In the genomic region with DNA sequence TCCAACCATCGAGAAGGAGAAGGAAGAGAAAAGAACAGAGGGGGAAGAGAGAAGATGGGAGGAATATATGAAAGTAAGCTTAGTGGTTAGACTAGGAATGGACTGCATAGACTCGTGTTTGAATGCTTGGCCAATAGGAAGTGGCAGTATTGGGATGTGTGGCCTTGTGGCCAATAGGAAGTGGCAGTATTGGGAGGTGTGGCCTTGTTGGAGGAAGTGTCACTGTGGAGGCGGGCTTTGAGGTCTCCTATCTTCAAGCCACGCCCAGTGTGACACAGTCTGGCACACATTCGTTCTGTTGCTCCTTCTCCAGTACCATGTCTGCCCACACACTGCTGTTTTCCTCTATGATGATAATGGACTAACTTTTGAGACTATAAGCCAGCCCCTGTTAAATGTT, we compare ENCODE assay signal across 10 mouse cellular contexts. TPM values are rescaled to one million over a fixed set of nuclear protein-coding genes. Genes with fewer than 3 reads are reported as not detected.
DNase-seq lines count a peak whose midpoint lies in the region; ATAC-seq and TF ChIP-seq lines count a peak whose summit lies in the region.
"Had no signal": no experiment of that assay in that cellular context is flagged by ENCODE, and none has a peak within 500 bp of the region (broad histone marks: within the 10 kb centered on the region; RNA-seq: fewer than 3 reads in every experiment).

No protein-coding gene starts in this region.

- no peak for TF ChIP-seq POLR2A in lung, adult 2 months (IDR thresholded peaks at IDR 0.05; ENCODE audit: borderline replicate concordance, extremely low read depth, low read depth, low read length)

- no peak overlapping the region for H3K27ac ChIP-seq in forebrain, embryonic 11.5 days (ENCODE audit: low read depth, low read length)
- H3K27ac ChIP-seq in forebrain, embryonic 15.5 days (replicated peaks), result no peak overlapping the region
- H3K27ac ChIP-seq: embryonic facial prominence, embryonic 15.5 days had no signal

- H3K4me3 ChIP-seq in forebrain, embryonic 11.5 days (ENCODE audit: low read depth, low read length), result no peak overlapping the region
- H3K4me3 ChIP-seq in forebrain, embryonic 15.5 days, result no peak overlapping the region
- H3K4me3 ChIP-seq in lung, adult 2 months (replicated peaks; ENCODE audit: extremely low read depth, low read depth, low read length), result no peak overlapping the region
- H3K4me3 ChIP-seq: embryonic facial prominence, embryonic 15.5 days had no signal

- no peaks in the 10 kb centered on the region for H3K27me3 ChIP-seq in forebrain, embryonic 11.5 days (ENCODE audit: control insufficient read depth, insufficient read depth, low read length)
- H3K27me3 ChIP-seq in forebrain, embryonic 15.5 days, result no peaks in the 10 kb centered on the region
- H3K27me3 ChIP-seq: embryonic facial prominence, embryonic 15.5 days had no signal

- no peak overlapping the region for H3K9ac ChIP-seq in forebrain, embryonic 11.5 days (ENCODE audit: low read length)
- H3K9ac ChIP-seq in forebrain, embryonic 15.5 days (replicated peaks), result no peak overlapping the region
- H3K9ac ChIP-seq: embryonic facial prominence, embryonic 15.5 days had no signal

- H3K36me3 ChIP-seq in forebrain, embryonic 11.5 days (ENCODE audit: control insufficient read depth, insufficient read depth, low read length), result no peaks in the 10 kb centered on the region
- peaks cover 19% of the 10 kb centered on the region for H3K36me3 ChIP-seq in forebrain, embryonic 15.5 days

- ATAC-seq in forebrain, embryonic 11.5 days (replicated peaks; ENCODE audit: low FRiP score), result peak; percentile 68
- ATAC-seq in forebrain, embryonic 15.5 days (replicated peaks), result no peak
- no peak for ATAC-seq in inflammation-experienced regulatory T-cells, adult 6 months

- TF ChIP-seq CTCF in lung, adult 2 months (IDR thresholded peaks at IDR 0.05; ENCODE audit: insufficient read depth, low read length), result no peak

- H3K4me1 ChIP-seq in forebrain, embryonic 11.5 days (replicated peaks; ENCODE audit: control insufficient read depth, insufficient read depth, low read length), result no peaks in the 10 kb centered on the region
- H3K4me1 ChIP-seq in forebrain, embryonic 15.5 days, result no peaks in the 10 kb centered on the region
- no peaks in the 10 kb centered on the region for H3K4me1 ChIP-seq in lung, adult 2 months (ENCODE audit: control insufficient read depth, insufficient read depth, low read length)
- H3K4me1 ChIP-seq: embryonic facial prominence, embryonic 15.5 days had no signal

- no peak overlapping the region for H3K4me2 ChIP-seq in forebrain, embryonic 11.5 days (ENCODE audit: low read depth, low read length, severe bottlenecking)
- no peak overlapping the region for H3K4me2 ChIP-seq in forebrain, embryonic 15.5 days (replicated peaks)
- H3K4me2 ChIP-seq: embryonic facial prominence, embryonic 15.5 days had no signal

- H3K9me3 ChIP-seq in forebrain, embryonic 11.5 days (ENCODE audit: control insufficient read depth, low read length), result no peaks in the 10 kb centered on the region
- no peaks in the 10 kb centered on the region for H3K9me3 ChIP-seq in forebrain, embryonic 15.5 days
- H3K9me3 ChIP-seq: embryonic facial prominence, embryonic 15.5 days had no signal

- DNase-seq in forebrain, embryonic 11.5 days (ENCODE audit: low spot score), result no peak
- peak; percentile 38 for DNase-seq in lung, postnatal 10 days
- no peak for DNase-seq in lung, adult 2 months
- peak; percentile 58 for DNase-seq in induced T-regulatory cell, adult 2 months (ENCODE audit: low read depth)
- peak; percentile 46 to 66 for DNase-seq in spleen, postnatal 4 days (ENCODE audit: low spot score in 2 of 2)
- DNase-seq in left cerebral cortex, adult 11 months (ENCODE audit: low spot score), result no peak
- DNase-seq: kidney, adult 8-10 months had no signal

- 71% methylated on average over 5 of the region's 5 CpGs for WGBS in forebrain, embryonic 11.5 days
- WGBS in forebrain, embryonic 15.5 days, result 81% methylated on average over 5 of the region's 5 CpGs
- WGBS in lung, adult 2 months, result 69% methylated on average over 5 of the region's 5 CpGs

RNA-seq across cellular contexts. Expression of gene Styk1, which starts 7.3 kb away (rescaled TPM):
- polyA plus RNA-seq in forebrain, embryonic 11.5 days (2014; fragmentation: Nextera tagmentation; extraction: Ambion mirVana), result 0.91 and 1.4 TPM in 2 replicates
- 3.4 and 4.3 TPM in 2 replicates for polyA plus RNA-seq in forebrain, embryonic 15.5 days (2015; fragmentation: Nextera tagmentation; extraction: Ambion mirVana)
- polyA plus RNA-seq in lung, adult 2 months (2012; rRNA removed), result 0.45 and 0.71 TPM in 2 replicates
- not detected for polyA plus RNA-seq in inflammation-experienced regulatory T-cells, adult 6 months (2017; shearing (Covaris generic))

RNA-seq across cellular contexts. Expression of gene Ybx3, which starts 27.6 kb away (rescaled TPM):
- 42.5 and 49.4 TPM in 2 replicates for polyA plus RNA-seq in forebrain, embryonic 11.5 days (2014; fragmentation: Nextera tagmentation; extraction: Ambion mirVana)
- polyA plus RNA-seq in forebrain, embryonic 15.5 days (2015; fragmentation: Nextera tagmentation; extraction: Ambion mirVana), result 19.5 and 20.8 TPM in 2 replicates
- polyA plus RNA-seq in lung, adult 2 months (2012; rRNA removed), result 77.9 and 84.9 TPM in 2 replicates
- 10 to 100 TPM; 20.5 to 28.0 (median 24.7) TPM for polyA plus RNA-seq in inflammation-experienced regulatory T-cells, adult 6 months (2017; shearing (Covaris generic))

Comparison
In these comparisons a context has a peak if more than half of its experiments do, and no peak if none do; other contexts are left out.
1. DNase-seq: peak in lung, postnatal 10 days (single experiment), induced T-regulatory cell, adult 2 months (single experiment) and spleen, postnatal 4 days (2 of 2); none in forebrain, embryonic 11.5 days (single experiment), lung, adult 2 months (single experiment) and left cerebral cortex, adult 11 months (single experiment).